Mouse (Mus musculus): ENCODE measurements around the gene Mre11a. TPM values are rescaled to one million over a fixed set of nuclear protein-coding genes. Genes with fewer than 3 reads are reported as not detected.
"Not testable (repeated sequence)": the region's sequence is repeated elsewhere in the genome, so short reads cannot be mapped to it uniquely, and the experiment has no call there.

Mre11a gene
- polyA plus RNA-seq, 1 experiment from 2014 or later = 20.6 TPM

- Histone ChIP-seq H3K27ac (no peak overlapping the region), H3K27me3 (peaks cover 48% of the 10 kb centered on the region), H3K9me3 (replicated peaks) (no peaks in the 10 kb centered on the region), H3K36me3 (no peaks in the 10 kb centered on the region), H3K4me1 (peaks cover 5% of the 10 kb centered on the region), H3K4me3 (no peak overlapping the region), H3K9ac (no peak overlapping the region), H3K4me2 (replicated peaks) (no peak overlapping the region)
- no peak for ATAC-seq (ENCODE audit: low FRiP score)
- 87% methylated on average over 3 of the region's 3 CpGs for WGBS
These were observed 74.3 kb downstream of the Mre11a start for GRCm38 (mm10) chr9:14858782-14859181.

DNA sequence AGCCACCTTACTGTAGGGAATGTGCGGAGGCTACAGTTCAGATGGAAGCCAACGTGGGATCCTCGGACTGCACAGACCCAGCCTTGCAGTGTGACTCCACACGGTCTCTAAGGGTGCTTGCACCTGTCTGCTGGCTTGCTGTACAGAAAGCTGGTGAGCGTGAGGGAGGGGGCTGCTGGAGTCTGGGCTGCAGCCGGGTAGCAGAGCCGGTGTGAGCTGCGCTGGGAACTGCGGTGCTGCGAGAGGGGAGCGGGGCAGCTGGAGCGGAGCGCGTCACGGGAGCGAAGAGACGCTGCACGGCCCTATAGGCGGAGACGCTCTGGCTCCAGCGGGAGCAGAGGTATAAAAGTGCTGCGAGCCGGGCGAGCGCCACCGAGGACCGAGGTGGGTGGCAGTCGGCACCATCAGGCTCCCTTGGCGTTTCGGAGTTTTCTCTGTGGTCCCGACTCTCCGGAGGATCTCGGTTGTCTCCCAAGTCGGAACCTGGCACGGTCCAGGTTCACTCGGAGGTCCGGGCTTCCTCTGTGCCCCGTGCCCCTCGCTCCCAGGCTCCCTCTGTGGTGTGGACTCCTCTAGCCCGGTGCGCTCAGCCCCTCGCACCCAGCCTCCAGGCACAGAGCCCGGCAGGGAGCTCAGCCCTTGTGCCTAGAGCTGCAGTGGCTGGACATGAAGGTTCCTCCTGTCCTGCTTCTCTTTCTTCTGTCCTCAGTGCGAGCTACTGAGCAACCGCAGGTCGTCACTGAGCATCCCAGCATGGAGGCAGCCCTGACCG is 75.6 kb downstream of the Mre11a start, which contains the start of gene Gpr83:
Gene Gpr83, plus strand, starts transcription at position 343 of the 772 bp plus-strand sequence.
- H3K9me3 ChIP-seq (replicated peaks) = no peaks in the 10 kb centered on the region
- ATAC-seq (ENCODE audit: low FRiP score) = peak; percentile 94
- peaks cover 48% of the 10 kb centered on the region for H3K27me3 ChIP-seq
- peak within 1 kb of the TSS; percentile 48 for H3K4me3 ChIP-seq
- H3K27ac ChIP-seq = no peak within 1 kb of the TSS
- peaks cover 5% of the 10 kb centered on the region for H3K4me1 ChIP-seq
- 1% methylated on average over 47 of the region's 47 CpGs for WGBS
- peak within 1 kb of the TSS; percentile 59 for H3K9ac ChIP-seq
- H3K4me2 ChIP-seq (replicated peaks) = peak within 1 kb of the TSS; percentile 96
- H3K36me3 ChIP-seq = no peaks in the 10 kb centered on the region

DNA sequence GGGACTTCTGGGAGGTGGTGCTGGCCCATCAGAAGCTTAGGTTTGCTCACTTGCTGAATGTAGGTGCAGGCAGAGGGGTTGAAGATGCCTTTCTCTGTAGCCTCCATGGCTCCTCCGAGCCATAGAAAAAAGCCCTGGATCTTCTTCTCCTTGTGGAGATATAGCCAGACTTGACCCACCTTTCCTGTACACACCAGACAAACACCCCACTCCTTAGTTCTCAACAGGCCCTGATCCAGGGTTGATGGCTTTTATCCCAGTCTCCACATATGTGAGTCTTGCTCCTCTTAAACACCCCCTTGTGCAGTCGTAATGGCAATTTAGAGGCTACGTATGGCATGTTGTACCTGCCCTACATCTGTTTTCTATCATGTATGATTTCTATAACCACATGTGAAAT is 78.7 kb downstream of the Mre11a start:
- Histone ChIP-seq H3K4me1 (peaks cover 5% of the 10 kb centered on the region), H3K27ac (no peak overlapping the region), H3K4me2 (replicated peaks) (no peak overlapping the region), H3K9me3 (replicated peaks) (no peaks in the 10 kb centered on the region), H3K4me3 (no peak overlapping the region), H3K27me3 (peaks cover 47% of the 10 kb centered on the region), H3K36me3 (no peaks in the 10 kb centered on the region), H3K9ac (no peak overlapping the region)
- 85% methylated on average over 3 of the region's 3 CpGs for WGBS
- ATAC-seq (ENCODE audit: low FRiP score) = no peak

DNA sequence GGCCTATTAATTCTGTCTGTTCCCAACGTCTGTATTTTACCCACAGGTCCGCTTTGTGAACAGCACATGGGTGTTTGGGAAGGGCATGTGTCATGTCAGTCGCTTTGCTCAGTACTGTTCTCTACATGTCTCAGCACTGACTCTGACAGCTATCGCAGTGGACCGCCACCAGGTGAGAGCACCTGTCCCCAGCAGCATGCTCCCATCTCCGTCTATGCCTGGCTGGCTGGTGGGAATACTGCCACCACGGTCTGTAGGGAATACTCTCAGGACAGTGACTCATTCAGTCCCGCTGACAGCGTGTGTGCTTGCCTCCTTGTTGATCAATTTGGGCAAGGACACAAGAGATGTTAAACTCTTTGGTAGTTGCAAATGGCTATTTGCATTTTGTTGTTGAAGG is 80.3 kb downstream of the Mre11a start:
- ATAC-seq (ENCODE audit: low FRiP score) = no peak
- H3K4me1 ChIP-seq = peaks cover 5% of the 10 kb centered on the region
- H3K4me3 ChIP-seq = no peak overlapping the region
- H3K9ac ChIP-seq = no peak overlapping the region
- 80% methylated on average over 9 of the region's 9 CpGs for WGBS
- peaks cover 32% of the 10 kb centered on the region for H3K27me3 ChIP-seq
- H3K27ac ChIP-seq = no peak overlapping the region
- no peak overlapping the region for H3K4me2 ChIP-seq (replicated peaks)
- no peaks in the 10 kb centered on the region for H3K9me3 ChIP-seq (replicated peaks)
- H3K36me3 ChIP-seq = no peaks in the 10 kb centered on the region

GRCm38 (mm10) chr9:14866957-14867356 is 82.5 kb downstream of the Mre11a start:
- 48% methylated on average over 7 of the region's 7 CpGs for WGBS
- Histone ChIP-seq H3K27me3 (peaks cover 10% of the 10 kb centered on the region), H3K9ac (no peak overlapping the region), H3K36me3 (no peaks in the 10 kb centered on the region), H3K27ac (no peak overlapping the region), H3K9me3 (replicated peaks) (no peaks in the 10 kb centered on the region), H3K4me1 (peaks cover 4% of the 10 kb centered on the region; the same call in 1 of the 2 replicates), H3K4me3 (no peak overlapping the region), H3K4me2 (replicated peaks) (no peak overlapping the region)
- peak; percentile 51 for ATAC-seq (ENCODE audit: low FRiP score)

- no peak for ATAC-seq (ENCODE audit: low FRiP score)
- H3K4me1 ChIP-seq = peaks cover 16% of the 10 kb centered on the region
- no peaks in the 10 kb centered on the region for H3K36me3 ChIP-seq
- H3K27me3 ChIP-seq = no peaks in the 10 kb centered on the region
- no peaks in the 10 kb centered on the region for H3K9me3 ChIP-seq (replicated peaks)
- no peak overlapping the region for H3K27ac ChIP-seq
- no peak overlapping the region for H3K4me3 ChIP-seq
- WGBS = 93% methylated on average over 8 of the region's 8 CpGs
- no peak overlapping the region for H3K9ac ChIP-seq
- no peak overlapping the region for H3K4me2 ChIP-seq (replicated peaks)
These were observed 83.9 kb downstream of the Mre11a start for GRCm38 (mm10) chr9:14868326-14868725.

DNA sequence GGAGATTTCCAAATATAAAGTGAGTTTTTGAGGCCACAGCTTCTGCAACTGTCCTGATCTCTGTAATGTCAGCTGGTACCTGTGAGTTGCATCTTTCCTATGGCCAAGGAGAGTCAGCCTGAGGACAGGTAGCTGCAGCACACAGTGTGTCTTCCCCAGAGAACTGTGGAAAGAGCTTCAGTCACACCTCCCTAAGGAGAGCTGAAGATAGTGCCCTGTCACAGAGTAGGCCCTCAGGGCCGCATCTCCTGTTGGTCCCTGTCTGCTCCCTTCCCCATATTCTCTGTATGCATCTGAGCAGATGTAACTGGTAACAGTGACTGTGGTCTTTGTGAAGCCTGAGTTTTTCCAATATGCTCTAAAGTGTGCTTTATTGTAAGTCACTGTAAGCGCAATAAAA is 85.9 kb downstream of the Mre11a start:
- H3K4me2 ChIP-seq (replicated peaks) = no peak overlapping the region
- H3K4me3 ChIP-seq = no peak overlapping the region
- no peaks in the 10 kb centered on the region for H3K27me3 ChIP-seq
- WGBS = 94% methylated on average over 2 of the region's 2 CpGs
- no peak overlapping the region for H3K27ac ChIP-seq
- H3K36me3 ChIP-seq = no peaks in the 10 kb centered on the region
- no peak overlapping the region for H3K9ac ChIP-seq
- H3K4me1 ChIP-seq = peaks cover 16% of the 10 kb centered on the region
- no peak for ATAC-seq (ENCODE audit: low FRiP score)
- H3K9me3 ChIP-seq (replicated peaks) = no peaks in the 10 kb centered on the region

- no peak for ATAC-seq (ENCODE audit: low FRiP score)
- Histone ChIP-seq H3K4me2 (replicated peaks) (no peak overlapping the region), H3K9me3 (replicated peaks) (no peaks in the 10 kb centered on the region), H3K4me3 (no peak overlapping the region), H3K27me3 (no peaks in the 10 kb centered on the region), H3K9ac (no peak overlapping the region), H3K4me1 (peaks cover 16% of the 10 kb centered on the region), H3K27ac (no peak overlapping the region), H3K36me3 (no peaks in the 10 kb centered on the region)
- WGBS = 92% methylated on average over 10 of the region's 10 CpGs
These were observed 86.3 kb downstream of the Mre11a start for GRCm38 (mm10) chr9:14870802-14871201.

- Histone ChIP-seq H3K9ac (no peak overlapping the region), H3K4me1 (peaks cover 16% of the 10 kb centered on the region), H3K4me2 (replicated peaks) (no peak overlapping the region), H3K36me3 (no peaks in the 10 kb centered on the region), H3K9me3 (replicated peaks) (no peaks in the 10 kb centered on the region), H3K4me3 (no peak overlapping the region), H3K27ac (peak overlapping the region; percentile 50), H3K27me3 (no peaks in the 10 kb centered on the region)
- WGBS = 67% methylated on average over 3 of the region's 3 CpGs
- ATAC-seq (ENCODE audit: low FRiP score) = no peak
These were observed 87.1 kb downstream of the Mre11a start for GRCm38 (mm10) chr9:14871536-14871935.

GRCm38 (mm10) chr9:14872181-14872930 is 87.9 kb downstream of the Mre11a start:
- no peaks in the 10 kb centered on the region for H3K9me3 ChIP-seq (replicated peaks)
- no peaks in the 10 kb centered on the region for H3K27me3 ChIP-seq
- ATAC-seq (ENCODE audit: low FRiP score) = peak; percentile 90
- peaks cover 16% of the 10 kb centered on the region for H3K4me1 ChIP-seq
- peak overlapping the region; percentile 3 for H3K4me2 ChIP-seq (replicated peaks)
- no peaks in the 10 kb centered on the region for H3K36me3 ChIP-seq
- H3K4me3 ChIP-seq = no peak overlapping the region
- no peak overlapping the region for H3K9ac ChIP-seq
- peak overlapping the region; percentile 50 for H3K27ac ChIP-seq
- 25% methylated on average over 17 of the region's 17 CpGs for WGBS

DNA sequence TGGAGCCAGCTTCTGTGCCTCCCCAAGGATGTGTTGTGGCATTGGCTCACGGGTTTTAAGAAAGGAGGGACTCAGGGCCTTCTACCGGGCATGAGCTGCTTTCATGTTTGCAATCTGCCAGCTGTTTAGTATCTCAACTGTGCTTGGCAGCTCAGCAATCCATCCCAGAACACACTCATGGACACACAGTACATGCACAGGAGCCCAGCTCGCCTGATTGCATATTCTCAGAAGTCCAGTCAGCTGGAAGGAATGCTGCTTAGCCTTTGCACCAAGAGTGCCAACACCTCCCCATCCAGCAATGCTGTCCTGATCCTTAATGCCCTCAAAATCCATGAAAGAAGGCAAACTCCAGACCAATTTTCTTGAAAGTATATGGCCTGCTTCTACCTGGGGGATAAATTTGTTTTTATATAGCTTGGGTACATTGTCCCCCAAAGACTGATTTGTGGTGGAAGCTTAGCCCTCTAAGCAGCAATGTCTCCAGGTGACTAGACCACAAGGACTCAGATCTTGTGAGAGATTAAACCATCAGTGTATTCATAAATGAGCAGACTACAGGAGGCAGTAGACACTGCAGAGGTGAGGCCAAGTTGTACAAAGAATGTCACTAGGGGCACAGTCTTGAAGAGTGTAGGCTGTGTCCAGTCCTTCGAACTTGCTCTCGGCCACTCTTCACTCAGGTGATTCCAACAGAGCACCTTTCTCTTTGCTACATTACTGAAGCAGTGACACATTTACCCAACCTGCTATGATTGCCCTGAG is 91.5 kb downstream of the Mre11a start:
- Histone ChIP-seq H3K27me3 (no peaks in the 10 kb centered on the region), H3K9ac (no peak overlapping the region), H3K4me2 (replicated peaks) (no peak overlapping the region), H3K4me1 (peaks cover 16% of the 10 kb centered on the region), H3K4me3 (no peak overlapping the region), H3K36me3 (no peaks in the 10 kb centered on the region), H3K27ac (no peak overlapping the region), H3K9me3 (replicated peaks) (no peaks in the 10 kb centered on the region)
- no peak for ATAC-seq (ENCODE audit: low FRiP score)
- 80% methylated on average over 5 of the region's 5 CpGs for WGBS

- H3K9me3 ChIP-seq (replicated peaks); H3K9ac ChIP-seq; H3K36me3 ChIP-seq; H3K27me3 ChIP-seq; H3K27ac ChIP-seq; H3K4me3 ChIP-seq; H3K4me2 ChIP-seq (replicated peaks); ATAC-seq (ENCODE audit: low FRiP score): not testable (repeated sequence)
- peaks cover 16% of the 10 kb centered on the region for H3K4me1 ChIP-seq
- 33% methylated on average over 8 of the region's 8 CpGs for WGBS
These were observed 92.1 kb downstream of the Mre11a start for GRCm38 (mm10) chr9:14876566-14876965.
